Mouse (Mus musculus): ENCODE results near the gene Kat6b. TPM values are rescaled to one million over a fixed set of nuclear protein-coding genes. Genes with fewer than 3 reads are reported as not detected.

The Kat6b gene
- polyA plus RNA-seq, 1 experiment from 2014 or later, result 12.5 TPM

- no peak for ATAC-seq (ENCODE audit: insufficient read depth, low FRiP score, low read depth)
- Histone ChIP-seq H3K36me3 (no peaks in the 10 kb centered on the region), H3K9ac (no peak within 1 kb of the TSS), H3K27me3 (replicated peaks) (no peaks in the 10 kb centered on the region), H3K9me3 (no peaks in the 10 kb centered on the region), H3K4me2 (no peak within 1 kb of the TSS), H3K27ac (no peak within 1 kb of the TSS), H3K4me1 (peaks cover 2% of the 10 kb centered on the region; the same call in 1 of the 2 replicates), H3K4me3 (replicated peaks) (no peak within 1 kb of the TSS)
- WGBS, result 69% methylated on average over 5 of the region's 5 CpGs
Measured at GRCm38 (mm10) chr14:21714486-21714885, 233.3 kb downstream of the Kat6b start, which contains the start of gene Dupd1. Dupd1 (minus strand) TSS chr14:21714576.

GRCm38 (mm10) chr14:21719646-21720383 lies 238.6 kb downstream of the Kat6b start:
- ATAC-seq (ENCODE audit: insufficient read depth, low FRiP score, low read depth), result no peak
- H3K27me3 ChIP-seq (replicated peaks), result no peaks in the 10 kb centered on the region
- peaks cover 3% of the 10 kb centered on the region; the same call in 1 of the 2 replicates for H3K4me1 ChIP-seq
- no peak overlapping the region for H3K4me3 ChIP-seq (replicated peaks)
- WGBS, result 23% methylated on average over 17 of the region's 17 CpGs
- no peaks in the 10 kb centered on the region for H3K36me3 ChIP-seq
- H3K9me3 ChIP-seq, result no peaks in the 10 kb centered on the region
- no peak overlapping the region for H3K27ac ChIP-seq
- no peak overlapping the region for H3K9ac ChIP-seq
- H3K4me2 ChIP-seq, result no peak overlapping the region

- no peak overlapping the region for H3K27ac ChIP-seq
- no peak overlapping the region for H3K9ac ChIP-seq
- WGBS, result 72% methylated on average over 4 of the region's 4 CpGs
- ATAC-seq (ENCODE audit: insufficient read depth, low FRiP score, low read depth), result no peak
- H3K9me3 ChIP-seq, result no peaks in the 10 kb centered on the region
- H3K4me3 ChIP-seq (replicated peaks), result no peak overlapping the region
- H3K36me3 ChIP-seq, result no peaks in the 10 kb centered on the region
- no peak overlapping the region for H3K4me2 ChIP-seq
- peaks cover 3% of the 10 kb centered on the region; the same call in 1 of the 2 replicates for H3K4me1 ChIP-seq
- H3K27me3 ChIP-seq (replicated peaks), result no peaks in the 10 kb centered on the region
Measured at GRCm38 (mm10) chr14:21720430-21721205, 239.4 kb downstream of the Kat6b start.

Other genes starting within 250 kb of the Kat6b start
- not detected in 2 replicates for gene Dupd1, start 233.1 kb downstream of the Kat6b start, polyA plus RNA-seq (2015; fragmentation: Nextera tagmentation; extraction: Ambion mirVana)